Mouse (Mus musculus): ENCODE data around the gene Uqcrc2. TPM values are rescaled to one million over a fixed set of nuclear protein-coding genes. Genes with fewer than 3 reads are reported as not detected.
A peak's percentile ranks its signal among the peaks of the same experiment; 100 is the strongest.

Uqcrc2 gene
- polyA plus RNA-seq, 1 experiment from 2014 or later, result 231 TPM

DNA sequence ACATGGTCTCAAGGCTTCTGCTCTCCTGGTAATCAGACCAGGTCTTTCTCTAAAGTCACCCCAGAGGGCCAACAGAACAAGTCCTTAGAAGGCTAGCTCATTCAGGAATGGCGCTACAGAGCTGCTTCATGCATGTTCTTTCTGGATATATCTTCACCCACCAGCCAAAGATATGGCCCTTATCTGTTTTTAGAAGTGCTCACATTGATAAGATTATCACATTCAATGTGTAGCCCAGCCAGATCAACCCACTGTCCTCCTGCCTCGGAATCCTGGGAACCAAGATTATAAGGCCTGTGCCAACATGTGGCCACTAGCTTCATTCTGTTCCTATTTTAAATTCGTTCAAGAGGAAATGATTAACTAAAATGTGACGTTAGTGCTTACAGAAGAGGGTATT is 47.0 kb downstream of the Uqcrc2 start:
- 62% methylated on average over 4 of the region's 4 CpGs for WGBS
- H3K4me3 ChIP-seq (replicated peaks; ENCODE audit: low read length), result no peak overlapping the region
- no peaks in the 10 kb centered on the region for H3K27me3 ChIP-seq (replicated peaks; ENCODE audit: control insufficient read depth, insufficient read depth, low read length)
- H3K27ac ChIP-seq (ENCODE audit: low read length), result no peak overlapping the region
- no peaks in the 10 kb centered on the region for H3K36me3 ChIP-seq (ENCODE audit: control insufficient read depth, insufficient read depth)
- H3K4me2 ChIP-seq (ENCODE audit: low read length), result no peak overlapping the region
- no peak for ATAC-seq
- no peaks in the 10 kb centered on the region for H3K9me3 ChIP-seq (ENCODE audit: control insufficient read depth, low read length)
- H3K9ac ChIP-seq (replicated peaks; ENCODE audit: low read depth, low read length), result no peak overlapping the region
- peaks cover 29% of the 10 kb centered on the region for H3K4me1 ChIP-seq (replicated peaks; ENCODE audit: control insufficient read depth, insufficient read depth, low read length)

DNA sequence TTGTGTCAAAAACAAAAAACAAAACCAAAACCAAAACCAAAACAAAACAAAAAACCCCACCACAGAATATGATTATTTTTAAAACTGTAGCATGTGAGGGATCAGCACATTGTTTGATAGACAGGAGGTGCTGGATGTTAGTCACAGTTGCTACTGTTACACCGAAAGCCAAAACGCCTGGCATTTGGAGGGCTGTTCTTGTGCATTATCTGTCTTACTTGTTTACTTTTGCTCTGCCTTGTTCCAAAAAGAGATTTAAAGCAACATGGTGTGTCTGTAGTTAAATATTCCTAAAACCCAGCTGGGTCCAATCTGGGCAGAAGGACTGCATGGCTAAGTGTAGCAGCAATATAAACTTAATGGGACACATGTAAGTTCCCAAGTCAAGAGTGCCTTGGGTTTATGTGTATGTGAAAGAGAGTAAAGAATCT is 49.8 kb downstream of the Uqcrc2 start:
- ATAC-seq, result peak; percentile 66
- peak overlapping the region; percentile 22 for H3K4me2 ChIP-seq (ENCODE audit: low read length)
- whole genome bisulfite sequencing, result 59% methylated on average over 2 of the region's 2 CpGs

GRCm38 (mm10) chr7:120685227-120685626 is 50.3 kb downstream of the Uqcrc2 start:
- Histone ChIP-seq H3K36me3 (ENCODE audit: control insufficient read depth, insufficient read depth) (no peaks in the 10 kb centered on the region), H3K9me3 (ENCODE audit: control insufficient read depth, low read length) (no peaks in the 10 kb centered on the region), H3K27me3 (replicated peaks; ENCODE audit: control insufficient read depth, insufficient read depth, low read length) (no peaks in the 10 kb centered on the region), H3K4me1 (replicated peaks; ENCODE audit: control insufficient read depth, insufficient read depth, low read length) (peaks cover 17% of the 10 kb centered on the region), H3K27ac (ENCODE audit: low read length) (peak overlapping the region; percentile 16), H3K4me3 (replicated peaks; ENCODE audit: low read length) (no peak overlapping the region), H3K4me2 (ENCODE audit: low read length) (peak overlapping the region; percentile 22), H3K9ac (replicated peaks; ENCODE audit: low read depth, low read length) (no peak overlapping the region)
- peak; percentile 70 for ATAC-seq
- WGBS, result 55% methylated on average over 6 of the region's 6 CpGs

More for the DNA sequence above, 49.8 kb downstream of the Uqcrc2 start:
- peaks cover 17% of the 10 kb centered on the region for H3K4me1 ChIP-seq (replicated peaks; ENCODE audit: control insufficient read depth, insufficient read depth, low read length)
- no peak overlapping the region for H3K9ac ChIP-seq (replicated peaks; ENCODE audit: low read depth, low read length)
- H3K27ac ChIP-seq (ENCODE audit: low read length), result peak overlapping the region; percentile 16
- no peaks in the 10 kb centered on the region for H3K36me3 ChIP-seq (ENCODE audit: control insufficient read depth, insufficient read depth)
- no peaks in the 10 kb centered on the region for H3K27me3 ChIP-seq (replicated peaks; ENCODE audit: control insufficient read depth, insufficient read depth, low read length)
- no peak overlapping the region for H3K4me3 ChIP-seq (replicated peaks; ENCODE audit: low read length)
- no peaks in the 10 kb centered on the region for H3K9me3 ChIP-seq (ENCODE audit: control insufficient read depth, low read length)

- no peaks in the 10 kb centered on the region for H3K9me3 ChIP-seq (ENCODE audit: control insufficient read depth, low read length)
- H3K9ac ChIP-seq (replicated peaks; ENCODE audit: low read depth, low read length), result no peak overlapping the region
- no peaks in the 10 kb centered on the region for H3K36me3 ChIP-seq (ENCODE audit: control insufficient read depth, insufficient read depth)
- H3K27me3 ChIP-seq (replicated peaks; ENCODE audit: control insufficient read depth, insufficient read depth, low read length), result no peaks in the 10 kb centered on the region
- WGBS, result 82% methylated on average over 4 of the region's 4 CpGs
- no peak overlapping the region for H3K4me2 ChIP-seq (ENCODE audit: low read length)
- ATAC-seq, result no peak
- peaks cover 6% of the 10 kb centered on the region for H3K4me1 ChIP-seq (replicated peaks; ENCODE audit: control insufficient read depth, insufficient read depth, low read length)
- no peak overlapping the region for H3K27ac ChIP-seq (ENCODE audit: low read length)
- H3K4me3 ChIP-seq (replicated peaks; ENCODE audit: low read length), result no peak overlapping the region
These were observed 55.7 kb downstream of the Uqcrc2 start for GRCm38 (mm10) chr7:120690634-120691033.

- no peak for ATAC-seq
- Histone ChIP-seq H3K27ac (ENCODE audit: low read length) (no peak overlapping the region), H3K4me1 (replicated peaks; ENCODE audit: control insufficient read depth, insufficient read depth, low read length) (no peaks in the 10 kb centered on the region; the same call in 1 of the 2 replicates), H3K27me3 (replicated peaks; ENCODE audit: control insufficient read depth, insufficient read depth, low read length) (no peaks in the 10 kb centered on the region), H3K4me2 (ENCODE audit: low read length) (no peak overlapping the region), H3K9ac (replicated peaks; ENCODE audit: low read depth, low read length) (no peak overlapping the region), H3K36me3 (ENCODE audit: control insufficient read depth, insufficient read depth) (no peaks in the 10 kb centered on the region), H3K4me3 (replicated peaks; ENCODE audit: low read length) (no peak overlapping the region), H3K9me3 (ENCODE audit: control insufficient read depth, low read length) (no peaks in the 10 kb centered on the region)
- WGBS, result 97% methylated on average over 5 of the region's 5 CpGs
These were observed 58.9 kb downstream of the Uqcrc2 start for GRCm38 (mm10) chr7:120693831-120694375.

GRCm38 (mm10) chr7:120695196-120695595 is 60.2 kb downstream of the Uqcrc2 start:
- no peaks in the 10 kb centered on the region for H3K36me3 ChIP-seq (ENCODE audit: control insufficient read depth, insufficient read depth)
- no peaks in the 10 kb centered on the region for H3K9me3 ChIP-seq (ENCODE audit: control insufficient read depth, low read length)
- H3K9ac ChIP-seq (replicated peaks; ENCODE audit: low read depth, low read length), result no peak overlapping the region
- H3K4me3 ChIP-seq (replicated peaks; ENCODE audit: low read length), result no peak overlapping the region
- peaks cover 3% of the 10 kb centered on the region; the same call in 1 of the 2 replicates for H3K4me1 ChIP-seq (replicated peaks; ENCODE audit: control insufficient read depth, insufficient read depth, low read length)
- 32% methylated on average over 6 of the region's 6 CpGs for WGBS
- H3K27me3 ChIP-seq (replicated peaks; ENCODE audit: control insufficient read depth, insufficient read depth, low read length), result no peaks in the 10 kb centered on the region
- no peak overlapping the region for H3K27ac ChIP-seq (ENCODE audit: low read length)
- no peak overlapping the region for H3K4me2 ChIP-seq (ENCODE audit: low read length)
- ATAC-seq, result no peak

DNA sequence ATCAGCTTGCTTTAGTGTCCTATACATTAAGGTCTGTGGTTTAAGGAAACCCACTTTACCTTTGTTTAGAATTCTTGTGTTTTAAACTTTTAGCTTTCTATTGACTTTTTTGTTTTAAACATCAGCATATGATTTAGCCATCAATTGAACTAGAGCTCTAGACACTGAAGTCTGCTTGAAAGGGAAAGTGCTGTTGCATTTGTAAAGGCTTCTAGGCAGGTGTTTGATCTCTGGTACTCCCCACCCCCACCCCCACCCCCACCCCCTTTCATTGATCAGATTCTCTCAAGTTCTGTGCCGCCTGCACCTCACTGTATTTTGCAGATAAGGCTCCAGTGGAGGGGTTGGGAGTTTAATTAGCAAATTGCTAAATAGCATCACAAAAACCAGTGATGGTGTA is 60.7 kb downstream of the Uqcrc2 start:
- Histone ChIP-seq H3K27ac (ENCODE audit: low read length) (no peak overlapping the region), H3K4me1 (replicated peaks; ENCODE audit: control insufficient read depth, insufficient read depth, low read length) (peaks cover 3% of the 10 kb centered on the region; the same call in 1 of the 2 replicates), H3K9ac (replicated peaks; ENCODE audit: low read depth, low read length) (no peak overlapping the region), H3K36me3 (ENCODE audit: control insufficient read depth, insufficient read depth) (no peaks in the 10 kb centered on the region), H3K27me3 (replicated peaks; ENCODE audit: control insufficient read depth, insufficient read depth, low read length) (no peaks in the 10 kb centered on the region), H3K4me2 (ENCODE audit: low read length) (no peak overlapping the region), H3K9me3 (ENCODE audit: control insufficient read depth, low read length) (no peaks in the 10 kb centered on the region), H3K4me3 (replicated peaks; ENCODE audit: low read length) (no peak overlapping the region)
- 35% methylated on average over 1 of the region's 1 CpGs for WGBS
- ATAC-seq, result no peak

GRCm38 (mm10) chr7:120696331-120696730 is 61.4 kb downstream of the Uqcrc2 start:
- no peak for ATAC-seq
- no peak overlapping the region for H3K4me3 ChIP-seq (replicated peaks; ENCODE audit: low read length)
- H3K9ac ChIP-seq (replicated peaks; ENCODE audit: low read depth, low read length), result no peak overlapping the region
- no peaks in the 10 kb centered on the region for H3K36me3 ChIP-seq (ENCODE audit: control insufficient read depth, insufficient read depth)
- no peak overlapping the region for H3K4me2 ChIP-seq (ENCODE audit: low read length)
- 98% methylated on average over 2 of the region's 2 CpGs for WGBS
- H3K27me3 ChIP-seq (replicated peaks; ENCODE audit: control insufficient read depth, insufficient read depth, low read length), result no peaks in the 10 kb centered on the region
- H3K4me1 ChIP-seq (replicated peaks; ENCODE audit: control insufficient read depth, insufficient read depth, low read length), result peaks cover 3% of the 10 kb centered on the region; the same call in 1 of the 2 replicates
- H3K27ac ChIP-seq (ENCODE audit: low read length), result no peak overlapping the region
- H3K9me3 ChIP-seq (ENCODE audit: control insufficient read depth, low read length), result no peaks in the 10 kb centered on the region

DNA sequence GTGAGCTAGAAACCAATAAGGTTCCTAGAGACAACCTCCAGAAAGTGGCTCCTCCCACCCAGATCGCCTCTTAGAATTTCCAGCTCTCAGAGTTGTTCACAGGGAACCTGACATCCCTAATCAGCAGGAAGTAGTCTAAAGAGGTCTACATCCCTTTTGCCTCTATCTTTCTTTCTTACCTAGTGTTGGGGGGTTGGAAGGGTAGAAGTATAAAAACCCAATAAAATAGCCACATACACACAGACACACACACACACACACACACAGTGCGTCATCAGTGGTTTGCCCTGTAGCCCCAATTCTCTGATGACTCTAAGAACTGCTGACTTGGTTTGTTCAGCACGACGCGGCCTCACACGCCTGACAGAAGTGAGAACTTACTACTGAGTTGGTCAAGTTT is 64.6 kb downstream of the Uqcrc2 start:
- 90% methylated on average over 6 of the region's 6 CpGs for WGBS
- Histone ChIP-seq H3K36me3 (ENCODE audit: control insufficient read depth, insufficient read depth) (no peaks in the 10 kb centered on the region), H3K4me2 (ENCODE audit: low read length) (no peak overlapping the region)

DNA sequence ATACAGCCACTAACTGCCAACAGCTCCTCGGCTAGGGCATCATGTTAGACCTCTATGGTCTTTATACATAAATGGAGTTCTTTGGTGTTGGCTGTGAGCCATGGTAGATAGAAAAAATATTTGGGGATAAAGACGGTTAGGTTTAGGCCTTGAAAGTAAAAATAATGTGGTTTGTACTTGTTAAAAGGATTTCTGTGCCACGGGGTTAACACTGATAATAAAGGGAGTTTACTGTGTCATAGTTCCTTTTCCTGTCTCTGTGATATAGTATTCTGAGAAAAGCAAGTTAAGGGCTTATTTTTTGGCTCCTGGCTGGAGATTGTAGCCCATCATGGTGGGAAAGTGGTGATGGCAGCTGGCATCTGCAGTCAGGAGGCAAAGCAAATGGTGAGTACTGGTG is 68.9 kb downstream of the Uqcrc2 start:
- peaks cover 5% of the 10 kb centered on the region; the same call in 1 of the 2 replicates for H3K4me1 ChIP-seq (replicated peaks; ENCODE audit: control insufficient read depth, insufficient read depth, low read length)
- H3K9ac ChIP-seq (replicated peaks; ENCODE audit: low read depth, low read length), result no peak overlapping the region
- ATAC-seq, result no peak
- no peak overlapping the region for H3K27ac ChIP-seq (ENCODE audit: low read length)
- no peak overlapping the region for H3K4me2 ChIP-seq (ENCODE audit: low read length)
- H3K9me3 ChIP-seq (ENCODE audit: control insufficient read depth, low read length), result no peaks in the 10 kb centered on the region
- H3K27me3 ChIP-seq (replicated peaks; ENCODE audit: control insufficient read depth, insufficient read depth, low read length), result no peaks in the 10 kb centered on the region
- no peaks in the 10 kb centered on the region for H3K36me3 ChIP-seq (ENCODE audit: control insufficient read depth, insufficient read depth)
- no peak overlapping the region for H3K4me3 ChIP-seq (replicated peaks; ENCODE audit: low read length)
- 77% methylated on average over 3 of the region's 3 CpGs for WGBS

More for the DNA sequence above, 64.6 kb downstream of the Uqcrc2 start:
- H3K27ac ChIP-seq (ENCODE audit: low read length), result no peak overlapping the region
- no peaks in the 10 kb centered on the region for H3K9me3 ChIP-seq (ENCODE audit: control insufficient read depth, low read length)
- no peak for ATAC-seq
- H3K9ac ChIP-seq (replicated peaks; ENCODE audit: low read depth, low read length), result no peak overlapping the region
- no peaks in the 10 kb centered on the region for H3K27me3 ChIP-seq (replicated peaks; ENCODE audit: control insufficient read depth, insufficient read depth, low read length)
- peaks cover 5% of the 10 kb centered on the region; the same call in 1 of the 2 replicates for H3K4me1 ChIP-seq (replicated peaks; ENCODE audit: control insufficient read depth, insufficient read depth, low read length)
- no peak overlapping the region for H3K4me3 ChIP-seq (replicated peaks; ENCODE audit: low read length)

Measured in forebrain, embryonic 16.5 days (tissue).